Mouse (Mus musculus): ENCODE results near the gene Trmo. TPM values are rescaled to one million over a fixed set of nuclear protein-coding genes. Genes with fewer than 3 reads are reported as not detected.

Gene Trmo
- 10 to 100 TPM in 2 of 3 experiments, 1 to 10 TPM in 1; 8.1 to 18.0 (median 15.4) TPM for polyA plus RNA-seq (2017; shearing (Covaris generic))

GRCm38 (mm10) chr4:46389013-46389611 is at the start of gene Trmo:
Gene Trmo, minus strand, starts transcription at chr4:46389437.
- peak; percentile 91 for ATAC-seq

DNA sequence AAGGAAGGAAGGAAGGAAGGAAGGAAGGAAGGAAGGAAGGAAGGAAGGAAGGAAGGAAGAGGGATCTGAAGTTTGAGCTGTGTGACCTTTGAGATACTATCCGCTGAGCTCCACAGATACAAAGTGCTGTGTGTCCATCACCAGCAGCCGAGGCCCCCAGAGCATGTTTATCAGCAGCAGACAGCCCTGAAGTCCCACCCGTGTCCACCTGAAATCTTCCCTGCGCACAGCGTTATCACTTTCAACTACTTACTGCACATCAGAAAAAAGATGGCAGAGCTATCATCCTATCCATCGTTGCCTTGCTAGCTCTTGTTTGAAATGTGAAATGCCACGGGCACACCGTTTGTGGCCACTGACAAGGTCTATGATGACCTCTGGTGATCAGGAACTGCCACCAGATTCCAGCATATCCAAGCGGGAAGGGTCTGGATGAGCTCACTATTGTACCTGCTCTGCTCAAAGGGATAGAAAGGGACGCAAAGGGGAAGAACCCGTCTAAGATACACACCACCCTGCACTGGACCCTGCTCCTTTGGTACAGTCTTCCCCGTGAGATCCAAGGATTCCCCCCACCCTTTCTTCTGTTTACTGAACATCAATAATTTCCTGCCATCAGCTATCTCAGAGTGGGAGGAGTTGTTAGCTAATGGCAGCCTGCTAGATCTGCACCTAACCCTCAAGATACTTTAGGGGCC is 43.3 kb upstream of the Trmo start:
- ATAC-seq = no peak

DNA sequence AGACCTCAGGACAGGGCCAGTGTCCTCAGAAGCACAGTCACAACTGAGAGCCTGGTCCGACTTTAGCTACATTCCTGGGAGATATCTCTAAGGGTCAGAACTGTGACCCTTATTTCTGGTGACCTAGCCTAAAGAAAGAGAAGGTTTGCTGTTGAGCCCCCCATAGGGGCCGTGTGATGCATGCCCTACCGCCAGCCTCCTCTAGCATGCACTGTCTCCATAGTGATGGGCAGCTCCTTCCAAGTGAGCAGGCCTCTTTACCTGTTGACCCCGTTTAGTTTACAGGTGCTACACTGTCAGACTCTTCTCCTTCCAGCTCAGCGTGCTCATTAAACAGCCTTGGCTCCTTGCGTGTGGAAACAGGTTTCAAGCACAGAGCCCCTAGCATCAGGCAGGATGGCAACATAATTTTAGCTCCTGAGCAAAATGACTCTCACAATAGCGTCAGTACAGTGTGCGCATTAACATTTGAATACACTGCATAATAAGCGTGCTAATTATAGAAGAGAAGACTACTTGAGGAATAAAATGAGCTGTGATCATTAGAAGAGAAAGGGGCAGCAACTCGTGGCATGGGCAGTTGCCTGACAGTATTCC is 39.8 kb upstream of the Trmo start:
- ATAC-seq = no peak

DNA sequence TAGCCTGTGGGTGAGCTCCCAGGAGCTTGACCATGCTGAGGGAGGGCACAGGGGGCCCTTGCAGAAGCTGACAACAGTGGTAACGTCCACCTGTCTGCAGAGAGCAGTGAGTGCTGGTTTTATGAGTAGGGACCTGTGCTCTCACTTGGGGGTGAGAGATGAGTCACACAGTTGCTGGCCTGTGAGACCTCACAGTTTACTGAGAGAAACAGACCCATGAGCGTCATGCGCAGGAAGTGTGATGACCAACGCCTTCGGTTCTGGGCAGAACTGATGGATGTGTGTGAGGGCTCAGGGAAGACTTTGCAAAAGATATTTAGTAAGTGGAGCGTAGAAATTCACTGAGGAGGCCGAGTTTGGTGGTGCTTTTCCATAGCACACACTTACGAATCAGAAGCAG is 33.4 kb upstream of the Trmo start:
- ATAC-seq = no peak

DNA sequence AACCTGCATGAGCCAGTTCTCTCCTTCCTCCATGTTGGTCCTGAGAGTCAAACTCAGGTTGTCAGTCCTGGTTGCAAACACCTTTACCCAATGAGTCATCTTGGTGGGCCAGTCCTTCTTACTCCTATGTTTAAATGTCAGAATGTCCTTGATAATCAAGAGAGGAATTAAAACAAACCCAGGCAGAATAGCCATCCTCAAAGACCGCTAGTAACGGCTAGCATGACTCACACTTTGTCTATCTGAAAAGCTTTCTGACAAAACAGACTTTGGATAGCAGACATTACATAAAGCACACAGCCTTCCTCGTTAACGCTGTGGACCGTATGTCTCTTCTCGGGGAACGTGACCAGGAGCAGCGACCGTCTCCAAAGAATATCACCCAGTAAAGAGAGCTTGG is 29.6 kb upstream of the Trmo start:
- ATAC-seq = no peak

DNA sequence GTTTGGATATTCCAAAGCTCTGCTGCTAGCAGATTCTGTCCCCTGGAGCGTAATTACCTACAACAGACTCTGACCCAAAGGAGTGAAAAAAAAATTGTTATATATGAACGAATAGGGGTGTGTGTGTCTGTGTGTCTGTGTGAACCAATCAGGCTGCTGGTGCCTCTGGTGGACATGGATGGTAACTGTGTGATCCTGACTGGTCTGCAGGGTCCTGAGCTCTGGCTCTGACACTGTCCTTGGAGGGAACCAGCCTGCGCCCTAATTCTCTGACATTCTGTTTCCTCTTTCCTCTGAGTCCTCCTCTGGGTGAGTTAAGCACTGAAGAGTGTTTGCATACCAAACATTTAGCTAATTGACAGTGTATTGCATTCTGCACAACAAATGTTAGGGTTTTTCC is 28.3 kb upstream of the Trmo start:
- no peak for ATAC-seq

DNA sequence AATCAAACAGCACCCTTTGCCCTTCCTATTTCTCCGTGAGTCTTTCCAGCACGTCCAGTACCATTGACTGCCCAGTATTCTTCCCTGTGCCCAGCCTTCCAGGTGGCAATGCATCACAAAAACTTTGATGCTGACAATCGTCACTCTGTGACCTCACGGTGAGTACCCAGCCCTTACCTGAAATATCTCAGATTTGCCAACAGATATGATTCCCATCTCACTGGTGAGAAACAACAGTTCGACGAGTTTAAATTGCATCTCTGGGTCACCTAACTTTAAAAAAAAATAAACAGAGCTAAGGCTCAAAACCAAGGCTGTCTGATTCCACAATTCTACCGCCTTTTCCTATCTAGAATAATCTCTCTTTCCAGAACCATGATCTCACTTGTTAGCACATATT is 24.2 kb upstream of the Trmo start, which contains the start of gene Hemgn:
Gene Hemgn (minus strand): TSS at position 101 of the 400 bp plus-strand sequence.
- no peak for ATAC-seq

DNA sequence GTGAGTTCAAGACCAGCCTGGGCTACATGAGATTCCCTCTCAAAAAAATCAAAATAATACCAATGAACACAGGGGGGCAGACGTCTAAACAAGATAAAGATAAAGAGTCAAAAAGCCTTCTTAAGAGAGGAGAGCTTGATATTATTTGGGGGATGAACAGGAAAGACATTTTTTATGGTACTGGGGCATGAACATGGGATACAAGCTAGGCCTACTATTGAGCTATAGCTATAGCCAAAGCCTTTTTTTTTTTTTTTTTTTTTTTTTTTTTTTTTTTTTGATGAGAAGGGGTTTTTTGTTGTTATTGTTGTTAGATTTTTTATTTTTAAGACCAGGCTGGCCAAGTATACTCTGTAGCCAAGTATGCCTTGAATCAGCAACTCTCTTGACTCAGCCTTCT is 22.9 kb upstream of the Trmo start:
- no peak for ATAC-seq

GRCm38 (mm10) chr4:46411489-46411888 is 22.3 kb upstream of the Trmo start:
- peak; percentile 73 for ATAC-seq

DNA sequence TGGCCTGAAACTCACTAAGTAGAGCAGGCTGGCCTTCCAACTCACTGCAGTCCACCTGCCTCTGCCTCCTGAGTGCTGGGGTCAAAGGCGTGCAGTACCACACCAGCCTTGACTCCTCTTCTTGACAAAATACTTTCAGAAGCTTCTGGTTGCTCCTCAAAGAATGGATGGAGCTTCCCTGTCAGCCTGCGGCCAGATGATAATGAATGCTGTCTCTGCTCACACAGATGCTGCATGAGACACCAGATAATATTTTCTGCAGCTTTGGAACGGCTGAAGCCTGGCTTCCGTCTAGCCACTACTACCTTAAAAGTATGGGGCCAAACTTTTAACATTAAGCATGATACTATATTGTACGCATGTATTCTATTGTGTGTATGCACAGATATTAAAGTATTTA is 21.4 kb upstream of the Trmo start:
- no peak for ATAC-seq

- ATAC-seq = no peak
These were observed 17.9 kb upstream of the Trmo start for GRCm38 (mm10) chr4:46406966-46407703.

GRCm38 (mm10) chr4:46404042-46404795 is 15.0 kb upstream of the Trmo start:
- peak; percentile 81 for ATAC-seq

DNA sequence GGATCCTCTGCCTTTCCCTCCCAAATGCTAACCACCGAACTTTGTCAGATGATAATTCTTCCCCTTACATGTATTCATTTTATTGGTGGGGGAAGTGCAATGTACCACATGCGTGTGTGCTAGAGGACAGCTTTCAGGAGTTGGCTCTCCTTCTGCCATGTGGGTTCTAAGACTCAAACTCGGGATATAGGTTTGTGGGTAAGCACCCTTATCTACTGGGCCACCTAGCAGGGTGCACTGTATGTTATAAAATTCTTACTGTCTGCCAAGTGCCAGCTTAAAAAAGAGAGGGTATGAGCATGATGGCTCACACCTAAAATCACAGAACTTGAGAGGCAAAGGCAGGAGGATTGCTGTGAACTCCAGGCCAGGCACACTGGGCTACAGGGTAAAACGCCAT is 9.6 kb upstream of the Trmo start:
- ATAC-seq = no peak

GRCm38 (mm10) chr4:46395736-46396135 is 6.5 kb upstream of the Trmo start:
- no peak for ATAC-seq

DNA sequence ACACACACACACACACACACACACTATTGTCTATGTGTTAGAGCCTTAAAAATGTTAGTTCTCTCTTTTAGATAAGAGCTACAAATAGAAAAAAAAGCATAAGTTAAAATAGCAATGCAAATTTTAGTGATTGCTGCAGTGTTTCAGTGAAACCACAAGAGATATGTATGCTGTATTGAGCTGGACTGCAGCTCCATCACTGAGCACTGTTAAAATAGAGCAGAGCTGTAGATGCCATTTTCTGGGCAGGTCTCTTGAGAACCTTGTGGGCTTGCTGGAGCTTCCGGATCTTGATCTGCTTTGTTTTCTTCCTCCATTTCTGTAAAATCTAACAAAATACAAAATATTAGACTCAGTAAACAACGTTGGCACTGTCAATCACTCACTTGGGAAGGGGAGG is 5.2 kb upstream of the Trmo start:
- ATAC-seq = no peak

DNA sequence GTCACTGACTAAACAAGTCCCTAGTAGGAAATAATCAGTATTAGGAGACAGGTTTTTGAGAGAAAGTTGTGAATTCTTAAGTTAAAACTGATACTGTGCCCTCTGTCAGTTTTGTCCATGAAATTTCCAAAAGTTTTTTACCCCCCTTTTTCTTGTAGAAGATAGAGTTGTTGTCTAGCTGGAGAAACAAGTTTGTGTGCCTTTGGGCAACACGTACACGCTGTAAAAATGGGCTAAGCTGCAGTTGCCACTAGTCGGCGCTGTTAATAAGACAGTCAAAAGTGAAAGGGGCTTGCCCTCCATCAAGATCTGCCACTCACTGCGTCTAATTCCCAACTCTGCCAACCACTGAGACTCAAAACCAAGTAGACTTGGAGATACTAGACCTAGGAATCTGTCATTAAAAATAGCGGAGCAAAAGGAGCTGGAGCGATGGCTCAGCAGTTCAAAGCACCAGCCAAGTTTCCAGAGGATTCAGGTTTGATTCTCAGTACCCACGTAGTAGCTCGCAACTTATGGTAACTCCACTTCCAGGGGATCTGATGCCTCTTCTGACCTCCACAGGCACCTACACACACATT is 1.2 kb upstream of the Trmo start:
- ATAC-seq = peak; percentile 58

DNA sequence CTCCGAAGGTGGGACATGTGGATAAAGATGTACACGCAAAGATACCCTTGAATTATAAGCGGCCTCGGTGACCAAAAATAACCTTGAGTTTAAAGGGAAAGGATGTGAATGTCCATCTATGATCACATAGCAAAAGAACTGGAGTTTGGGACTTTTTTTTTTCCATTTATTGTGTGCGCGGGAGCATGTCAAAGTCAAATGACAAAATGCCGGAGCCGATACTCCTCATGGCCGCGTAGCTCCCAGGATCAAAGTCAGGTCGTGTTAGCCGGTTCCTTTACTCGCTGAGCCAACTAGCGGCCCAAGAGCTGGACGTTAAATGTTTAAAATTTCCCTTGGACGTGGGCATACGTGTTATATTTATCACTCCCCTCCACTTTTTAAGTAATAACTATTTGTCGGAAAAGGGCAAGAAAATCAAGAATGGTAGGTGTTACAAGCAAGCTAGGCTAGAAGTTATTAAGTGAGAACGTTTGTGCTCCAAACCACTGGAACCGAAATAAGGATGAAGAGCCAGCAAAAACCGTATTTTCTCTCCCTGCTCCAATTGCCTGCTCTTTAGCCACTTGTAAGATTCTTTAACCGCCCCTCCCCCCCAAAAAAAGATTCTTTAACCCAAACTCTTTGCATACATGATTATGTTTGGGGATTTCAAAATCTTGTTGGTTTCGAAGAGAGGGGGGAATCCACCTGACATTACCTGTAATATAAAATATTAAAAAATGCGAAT is 540 bp upstream of the Trmo start:
- ATAC-seq = no peak

DNA sequence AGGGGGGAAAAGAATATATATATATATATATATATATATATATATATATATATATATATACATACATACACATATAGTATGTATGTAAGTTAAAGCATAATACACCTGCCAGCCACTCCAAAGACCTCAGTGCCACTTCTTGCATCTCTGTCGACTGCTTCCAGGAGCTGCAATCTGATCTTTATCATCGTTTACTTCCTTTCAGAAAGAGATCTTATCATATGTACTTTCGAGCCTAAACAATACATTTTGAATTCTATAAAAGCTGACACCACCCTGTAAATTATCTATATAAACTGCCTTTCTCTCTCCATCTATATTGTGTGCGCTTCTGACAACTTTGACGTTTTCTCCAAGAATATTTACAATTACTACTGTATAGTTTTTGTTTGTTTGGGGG is 681 bp downstream of the Trmo start:
- peak; percentile 14 for ATAC-seq

- ATAC-seq = peak; percentile 84
These were observed 14.3 kb downstream of the Trmo start for GRCm38 (mm10) chr4:46374869-46375368.

- no peak for ATAC-seq
These were observed 14.8 kb downstream of the Trmo start for GRCm38 (mm10) chr4:46374455-46374854.

GRCm38 (mm10) chr4:46371030-46371429 is 18.2 kb downstream of the Trmo start:
- no peak for ATAC-seq

Data from inflammation-experienced regulatory T-cells, adult 6 months (primary cell).